Mouse (Mus musculus) liver, embryonic 16.5 days (tissue): ENCODE measurements around the gene Nktr. TPM values are rescaled to one million over a fixed set of nuclear protein-coding genes. Genes with fewer than 3 reads are reported as not detected.

ENCODE experiments used
- ATAC-seq: fragments of 200-750 bp; cut with Nextera tagmentation; 2 replicates; pipeline ENCODE4 v1.8.0; 2017; ENCODE audit warnings: low read depth, mild to moderate bottlenecking, moderate number of reproducible peaks, moderate library complexity
- H3K27ac ChIP-seq: fragments of 300-500 bp; sonication (generic); 2 replicates; pipeline ENCODE4 v1.5.1; 2014; ENCODE audit warnings: mild to moderate bottlenecking, low read length
- H3K27me3 ChIP-seq: fragments of 300-500 bp; sonication (generic); 2 replicates; pipeline ENCODE4 v1.6.1; 2014; ENCODE audit warnings: low read depth, low read length, mixed read lengths; ENCODE audit not compliant: control insufficient read depth, insufficient read depth
- H3K36me3 ChIP-seq: fragments of 300-500 bp; sonication (generic); 2 replicates; pipeline ENCODE4 v1.6.1; 2014; ENCODE audit warnings: mild to moderate bottlenecking; ENCODE audit not compliant: control insufficient read depth, insufficient read depth
- H3K4me1 ChIP-seq: fragments of 300-500 bp; sonication (generic); 2 replicates; pipeline ENCODE4 v1.6.1; 2014; ENCODE audit warnings: low read depth, low read length, mixed read lengths; ENCODE audit not compliant: control insufficient read depth
- H3K4me2 ChIP-seq: fragments of 300-500 bp; sonication (generic); 2 replicates; pipeline ENCODE4 v1.6.1; 2014; ENCODE audit warnings: low read depth, low read length, mixed read lengths
- H3K4me3 ChIP-seq: fragments of 300-500 bp; sonication (generic); 2 replicates; pipeline ENCODE4 v1.5.1; 2014; ENCODE audit warnings: low read depth, mild to moderate bottlenecking, low read length
- H3K9ac ChIP-seq: fragments of 300-500 bp; sonication (generic); 2 replicates; pipeline ENCODE4 v1.6.1; 2014; ENCODE audit warnings: low read depth, low read length
- H3K9me3 ChIP-seq: fragments of 300-500 bp; sonication (generic); replicated peaks from 2 replicates; pipeline ENCODE4 v1.6.1; 2016; ENCODE audit warnings: low read length; ENCODE audit not compliant: control insufficient read depth
- WGBS: fragments of 180-500 bp; shearing (Covaris S2); extraction: QIAGEN DNeasy Blood & Tissue Kit; methylation state at CpG from one replicate; pipeline ENCODE4 v1.1.7; 2014; ENCODE audit not compliant: insufficient replicate concordance; 5-methylcytosine and 5-hydroxymethylcytosine counted together
- polyA plus RNA-seq: library from polyadenylated mRNA; unstranded; fragments of >200 nt; fragmentation: Nextera tagmentation; extraction: Ambion mirVana; gene quantifications from 2 replicates; pipeline ENCODE4 v1.2.1, GENCODE M21; 2015

The Nktr gene
- polyA plus RNA-seq, 1 experiment from 2014 or later, result 25.2 TPM

- no peak overlapping the region for H3K4me3 ChIP-seq
- H3K36me3 ChIP-seq, result peaks cover 19% of the 10 kb centered on the region
- peaks cover 35% of the 10 kb centered on the region for H3K27me3 ChIP-seq
- H3K27ac ChIP-seq, result no peak overlapping the region
- H3K9me3 ChIP-seq, result no peaks in the 10 kb centered on the region
- 49% methylated on average over 10 of the region's 10 CpGs for WGBS
- no peak for ATAC-seq
- H3K4me1 ChIP-seq, result peaks cover 7% of the 10 kb centered on the region
- peak overlapping the region; percentile 68; the same call in 1 of the 2 replicates for H3K4me2 ChIP-seq
- H3K9ac ChIP-seq, result no peak overlapping the region
Measured at GRCm38 (mm10) chr9:121757835-121758814, 39.2 kb downstream of the Nktr start.

- H3K27me3 ChIP-seq, result peaks cover 35% of the 10 kb centered on the region
Measured at GRCm38 (mm10) chr9:121759091-121760081, 40.4 kb downstream of the Nktr start, which contains the start of gene Zfp651. Gene Zfp651 (plus strand): TSS chr9:121759330.

GRCm38 (mm10) chr9:121760271-121761090 lies 41.5 kb downstream of the Nktr start:
- H3K9me3 ChIP-seq, result no peaks in the 10 kb centered on the region
- peak overlapping the region; percentile 57 for H3K9ac ChIP-seq
- peak overlapping the region; percentile 68 for H3K4me2 ChIP-seq
- ATAC-seq, result peak; percentile 33
- H3K4me3 ChIP-seq, result peak overlapping the region; percentile 62
- H3K27me3 ChIP-seq, result peaks cover 35% of the 10 kb centered on the region
- H3K27ac ChIP-seq, result no peak overlapping the region
- H3K36me3 ChIP-seq, result no peaks in the 10 kb centered on the region
- 1% methylated on average over 43 of the region's 43 CpGs for WGBS
- peaks cover 7% of the 10 kb centered on the region for H3K4me1 ChIP-seq

More at GRCm38 (mm10) chr9:121759091-121760081, 40.4 kb downstream of the Nktr start, which contains the start of gene Zfp651:
- peak within 1 kb of the TSS; percentile 62 for H3K4me3 ChIP-seq
- H3K4me1 ChIP-seq, result peaks cover 7% of the 10 kb centered on the region
- peak; percentile 59 for ATAC-seq
- H3K36me3 ChIP-seq, result peaks cover 10% of the 10 kb centered on the region
- H3K9ac ChIP-seq, result peak within 1 kb of the TSS; percentile 57
- no peak within 1 kb of the TSS for H3K27ac ChIP-seq
- under 1% methylated on average over 90 of the region's 97 CpGs for WGBS
- H3K9me3 ChIP-seq, result no peaks in the 10 kb centered on the region
- peak within 1 kb of the TSS; percentile 68 for H3K4me2 ChIP-seq

- H3K4me1 ChIP-seq, result peaks cover 7% of the 10 kb centered on the region
- peaks cover 35% of the 10 kb centered on the region for H3K27me3 ChIP-seq
- H3K9ac ChIP-seq, result no peak overlapping the region
- no peaks in the 10 kb centered on the region for H3K9me3 ChIP-seq
- WGBS, result 59% methylated on average over 10 of the region's 10 CpGs
- no peak for ATAC-seq
- no peaks in the 10 kb centered on the region for H3K36me3 ChIP-seq
- no peak overlapping the region for H3K4me3 ChIP-seq
- no peak overlapping the region for H3K4me2 ChIP-seq
- H3K27ac ChIP-seq, result no peak overlapping the region
Measured at GRCm38 (mm10) chr9:121761091-121761665, 42.2 kb downstream of the Nktr start.

GRCm38 (mm10) chr9:121761787-121762186 lies 42.8 kb downstream of the Nktr start:
- no peak overlapping the region for H3K9ac ChIP-seq
- no peaks in the 10 kb centered on the region for H3K36me3 ChIP-seq
- WGBS, result 73% methylated on average over 8 of the region's 8 CpGs
- no peak overlapping the region for H3K4me2 ChIP-seq
- H3K9me3 ChIP-seq, result no peaks in the 10 kb centered on the region
- H3K4me3 ChIP-seq, result no peak overlapping the region
- ATAC-seq, result no peak
- peaks cover 35% of the 10 kb centered on the region for H3K27me3 ChIP-seq
- no peak overlapping the region for H3K27ac ChIP-seq
- H3K4me1 ChIP-seq, result peaks cover 7% of the 10 kb centered on the region

GRCm38 (mm10) chr9:121762248-121762647 lies 43.3 kb downstream of the Nktr start:
- Histone ChIP-seq H3K27me3 (peaks cover 35% of the 10 kb centered on the region), H3K9me3 (no peaks in the 10 kb centered on the region), H3K4me1 (peaks cover 7% of the 10 kb centered on the region), H3K4me3 (no peak overlapping the region), H3K9ac (no peak overlapping the region), H3K36me3 (no peaks in the 10 kb centered on the region), H3K4me2 (no peak overlapping the region), H3K27ac (no peak overlapping the region)
- WGBS, result 81% methylated on average over 10 of the region's 10 CpGs
- no peak for ATAC-seq

GRCm38 (mm10) chr9:121762761-121763160 lies 43.8 kb downstream of the Nktr start:
- Histone ChIP-seq H3K9me3 (no peaks in the 10 kb centered on the region), H3K4me1 (peaks cover 7% of the 10 kb centered on the region), H3K4me3 (no peak overlapping the region), H3K27ac (no peak overlapping the region), H3K27me3 (peaks cover 35% of the 10 kb centered on the region), H3K9ac (no peak overlapping the region), H3K4me2 (no peak overlapping the region), H3K36me3 (no peaks in the 10 kb centered on the region)
- 83% methylated on average over 25 of the region's 25 CpGs for WGBS
- no peak for ATAC-seq

GRCm38 (mm10) chr9:121763716-121764115 lies 44.7 kb downstream of the Nktr start:
- Histone ChIP-seq H3K36me3 (no peaks in the 10 kb centered on the region), H3K4me2 (no peak overlapping the region), H3K4me3 (no peak overlapping the region), H3K27me3 (peaks cover 28% of the 10 kb centered on the region), H3K9ac (no peak overlapping the region), H3K4me1 (peaks cover 2% of the 10 kb centered on the region), H3K27ac (no peak overlapping the region), H3K9me3 (no peaks in the 10 kb centered on the region)
- no peak for ATAC-seq
- WGBS, result 81% methylated on average over 19 of the region's 19 CpGs
